Mouse (Mus musculus) hindlimb bud, embryonic 11.5 days (tissue): ENCODE results near the gene Ppp2ca.
A peak's percentile ranks its signal among the peaks of the same experiment; 100 is the strongest.

Experiments used
- DNase-seq: peaks from one replicate; pipeline ENCODE4 v3.0.0-alpha.2; 2012; ENCODE audit warnings: low read depth, low spot score; ENCODE audit errors: extremely low spot score

Ppp2ca gene

DNA sequence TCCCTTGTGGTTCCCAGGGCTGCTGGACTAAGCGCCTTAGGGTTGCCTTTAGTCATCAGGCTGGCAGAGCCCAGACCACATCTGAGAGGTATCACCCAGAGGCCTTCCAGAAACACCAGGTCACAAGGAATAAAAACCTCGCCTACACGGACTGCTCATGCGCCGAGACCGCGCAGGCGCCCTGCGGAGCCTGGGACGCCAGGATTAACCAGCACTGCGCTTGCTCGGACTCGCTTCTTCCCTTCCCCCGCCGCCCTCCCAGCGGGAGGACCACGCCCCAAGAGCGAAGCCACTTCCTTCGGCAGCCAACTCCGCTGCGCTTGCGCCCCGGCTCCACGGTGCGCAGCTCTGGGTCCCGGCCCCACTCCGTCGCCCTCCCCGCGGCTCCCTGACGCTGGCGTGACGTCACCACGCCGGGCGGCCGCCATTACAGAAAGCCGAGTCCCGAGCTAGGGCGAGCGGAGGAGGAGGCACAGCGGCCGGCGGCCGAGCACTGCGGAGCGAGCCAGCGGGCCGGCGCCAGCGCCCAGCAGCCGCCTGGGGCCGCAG is at the start of gene Ppp2ca:
Gene Ppp2ca (plus strand): TSS at position 284 of the 549 bp plus-strand sequence.
- DNase-seq = peak; percentile 93

DNA sequence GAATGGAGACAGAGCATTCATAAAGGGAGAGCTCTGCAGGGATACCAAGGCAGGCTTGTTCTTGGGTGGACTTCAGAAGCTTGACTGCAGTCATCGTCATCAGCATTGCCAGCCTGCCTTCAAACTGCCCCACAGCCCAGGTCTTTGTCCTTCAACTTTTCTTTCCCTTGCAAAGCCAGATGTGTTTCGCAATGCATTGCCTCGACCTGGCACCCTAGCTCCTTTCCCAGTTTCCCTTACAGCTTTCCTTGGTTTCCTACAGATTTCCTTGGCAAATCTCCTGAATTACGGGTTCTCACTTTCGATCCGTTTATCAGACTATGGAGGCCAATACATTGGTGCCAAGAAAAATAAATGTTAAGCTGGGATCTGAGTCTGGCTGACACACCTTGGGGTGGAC is 45.1 kb upstream of the Ppp2ca start:
- no peak for DNase-seq

DNA sequence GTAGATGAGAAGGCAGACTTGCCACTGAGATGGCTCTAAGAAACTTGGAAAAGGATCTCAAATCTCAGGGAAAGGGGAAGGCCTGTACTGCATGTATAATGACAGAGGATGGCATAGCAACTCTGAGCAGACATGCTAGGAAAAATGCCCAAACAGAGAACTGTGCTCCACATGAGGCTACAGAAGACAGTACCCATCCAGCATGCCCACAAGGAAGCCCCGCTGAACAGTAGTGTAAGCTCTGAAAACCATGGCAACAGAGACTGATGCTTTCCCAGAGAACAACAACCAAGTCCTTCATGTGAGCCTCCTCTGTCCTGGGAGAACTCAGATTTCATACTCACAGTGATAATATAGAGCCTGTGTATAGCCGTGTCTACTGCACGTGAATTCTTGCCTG is 43.8 kb upstream of the Ppp2ca start:
- no peak for DNase-seq

DNA sequence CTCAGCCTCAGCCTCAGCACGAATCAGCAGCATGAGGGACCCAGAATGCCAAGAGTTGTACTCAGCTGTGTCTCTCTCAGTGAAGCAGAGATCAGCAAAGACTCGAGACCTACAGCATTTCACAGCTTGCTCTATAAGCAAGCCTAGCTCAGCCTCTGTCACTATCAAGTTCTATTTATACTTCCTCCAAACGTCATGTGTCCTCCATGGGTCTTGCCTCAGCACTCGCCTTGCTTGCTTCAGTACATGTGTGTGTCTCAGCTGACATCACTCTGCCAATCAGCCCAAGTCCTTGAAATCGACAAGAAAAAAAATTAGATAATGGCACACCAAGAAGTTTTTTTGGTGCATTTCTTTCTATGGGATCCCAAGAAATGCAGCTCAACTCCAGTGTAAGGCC is 42.3 kb upstream of the Ppp2ca start:
- DNase-seq = no peak

DNA sequence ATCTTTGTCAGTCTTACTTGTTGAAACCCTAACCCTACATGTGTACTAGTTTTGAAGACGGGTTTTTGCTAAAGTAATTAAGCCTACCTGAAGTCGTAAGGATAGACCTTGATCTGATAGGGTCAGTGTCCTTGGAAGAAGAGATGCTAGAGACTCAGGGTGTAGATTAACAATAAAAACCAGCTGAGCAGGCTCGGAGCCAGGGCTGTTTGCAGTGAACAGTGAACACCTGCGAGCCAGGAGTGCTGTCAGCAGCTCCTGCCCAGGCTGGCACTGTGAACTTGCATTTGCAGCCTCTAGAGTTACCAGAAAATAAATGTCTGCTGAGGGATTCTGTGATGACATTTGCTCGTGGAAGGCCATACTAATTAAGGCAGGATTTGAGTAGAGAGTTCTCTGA is 39.5 kb upstream of the Ppp2ca start:
- DNase-seq = no peak

DNA sequence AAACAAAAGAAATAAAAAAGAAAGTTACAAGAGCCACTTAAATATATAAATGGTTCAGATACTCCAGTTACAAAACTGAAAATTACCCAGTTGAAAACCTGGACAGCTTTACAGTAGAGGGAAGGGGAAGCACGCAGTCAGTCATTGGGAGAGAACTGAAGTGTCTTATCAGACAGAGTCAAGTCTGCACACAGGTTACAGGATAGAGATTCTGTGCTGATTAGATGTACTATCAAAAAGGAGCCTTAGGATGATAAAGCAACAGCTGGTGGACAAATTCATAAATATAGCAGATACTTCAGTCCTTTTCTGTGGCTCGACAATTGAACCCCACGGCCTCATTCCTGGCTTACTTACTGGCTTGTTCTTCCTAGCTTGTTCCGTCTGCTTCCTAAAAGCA is 38.2 kb upstream of the Ppp2ca start:
- no peak for DNase-seq

DNA sequence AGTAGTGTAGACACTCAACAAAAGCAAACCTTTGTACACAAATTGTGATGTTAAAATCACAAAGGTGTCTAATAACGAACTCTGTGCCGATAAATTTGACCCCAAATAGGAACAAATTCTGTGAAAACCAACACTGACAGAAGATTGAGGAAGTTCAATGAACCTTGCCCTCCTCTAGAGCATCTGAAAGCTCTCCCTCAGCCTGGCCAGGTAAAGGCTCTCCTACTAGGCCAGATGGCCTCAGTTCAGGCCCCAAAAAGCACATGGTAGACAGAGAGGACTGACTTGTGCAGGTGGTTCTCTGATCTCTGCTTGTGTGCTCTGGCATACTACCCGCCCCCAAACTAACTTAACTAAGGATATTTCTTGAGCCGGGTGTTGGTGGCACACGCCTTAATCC is 36.1 kb upstream of the Ppp2ca start:
- DNase-seq = no peak

DNA sequence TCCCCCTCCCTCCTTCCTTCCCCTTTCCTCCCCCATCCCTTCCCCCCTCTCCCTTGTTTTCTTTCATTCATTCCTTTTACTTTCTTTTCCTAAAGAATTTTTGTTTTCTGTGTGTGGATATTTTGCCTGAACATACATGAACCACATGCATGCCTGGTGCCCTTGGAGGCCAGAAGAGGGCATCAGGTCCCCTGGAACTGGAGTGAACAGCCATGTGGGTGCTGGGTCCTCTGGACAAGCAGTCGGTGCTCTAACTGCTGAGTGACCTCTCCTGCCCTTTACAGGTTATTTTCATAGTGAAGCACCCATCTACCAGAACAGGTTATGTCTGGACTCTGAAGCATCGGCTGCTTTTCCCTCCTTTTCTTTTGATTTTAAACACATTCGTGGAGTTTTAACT is 34.1 kb upstream of the Ppp2ca start:
- DNase-seq = no peak

DNA sequence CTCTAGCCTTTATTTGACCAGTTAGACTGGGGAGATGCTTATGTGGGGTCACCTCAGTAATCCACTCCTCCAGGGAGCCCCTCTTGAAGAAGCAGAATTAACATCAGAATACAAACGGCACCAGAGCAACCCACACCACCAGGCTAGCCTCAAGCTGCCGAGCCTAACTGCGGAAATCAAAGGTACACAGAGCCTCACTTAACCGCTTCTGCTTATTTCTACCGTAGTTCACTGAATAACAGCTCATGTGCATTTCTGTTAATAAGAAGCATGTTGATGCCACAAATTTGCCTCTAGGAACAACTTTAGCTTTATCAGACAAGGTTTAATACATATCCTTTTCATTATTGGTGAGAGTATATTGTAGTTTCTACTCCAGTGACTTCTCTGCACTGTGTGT is 32.6 kb upstream of the Ppp2ca start:
- no peak for DNase-seq

DNA sequence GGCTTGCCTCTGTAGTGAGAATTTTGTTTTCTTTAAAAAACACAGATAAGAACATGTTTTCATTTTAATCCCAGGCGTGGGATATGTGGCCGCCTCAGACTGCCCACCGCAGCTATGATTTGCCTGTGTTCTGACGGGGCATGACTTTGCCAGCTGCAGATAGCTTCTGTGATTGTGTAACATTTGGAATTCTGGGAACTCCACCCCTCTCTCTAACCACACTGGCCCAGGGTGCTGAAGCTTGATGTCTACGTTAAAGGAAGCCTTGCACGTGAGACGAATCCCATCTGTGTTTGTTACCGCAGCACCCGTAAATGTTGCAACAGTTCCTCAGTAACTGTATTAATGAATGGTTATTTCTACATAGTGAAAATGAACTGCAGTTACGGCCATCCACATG is 26.7 kb upstream of the Ppp2ca start:
- DNase-seq = no peak

DNA sequence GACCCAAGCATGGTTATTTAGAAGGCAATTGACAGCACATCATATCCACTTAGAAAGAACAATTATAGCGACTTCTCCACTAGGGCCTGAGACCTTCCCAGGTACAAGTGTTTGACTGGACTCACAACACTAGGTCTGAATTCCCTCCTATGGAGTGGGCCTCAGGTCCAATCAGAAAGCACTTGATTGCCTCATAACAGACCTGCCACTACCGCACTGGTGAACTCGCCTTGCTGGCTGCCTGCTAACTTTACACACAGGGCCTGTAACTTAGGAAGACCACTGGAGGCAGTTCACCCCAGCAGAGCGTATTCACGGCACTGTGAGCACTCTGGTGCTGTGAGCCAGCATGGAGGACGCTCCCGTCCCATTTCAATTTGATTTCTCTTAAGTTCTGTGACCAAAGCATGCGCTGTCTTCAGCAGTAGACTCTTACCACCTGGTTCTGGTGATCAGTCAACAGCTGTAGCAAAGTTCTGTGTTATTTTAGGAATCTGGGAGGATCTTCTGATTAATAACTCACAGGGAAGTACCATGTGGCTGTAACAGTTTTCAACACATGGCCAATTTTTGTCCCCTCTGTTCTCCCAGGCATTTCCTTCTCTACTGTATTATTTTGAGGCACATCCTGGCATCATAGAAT is 24.8 kb upstream of the Ppp2ca start:
- no peak for DNase-seq

DNA sequence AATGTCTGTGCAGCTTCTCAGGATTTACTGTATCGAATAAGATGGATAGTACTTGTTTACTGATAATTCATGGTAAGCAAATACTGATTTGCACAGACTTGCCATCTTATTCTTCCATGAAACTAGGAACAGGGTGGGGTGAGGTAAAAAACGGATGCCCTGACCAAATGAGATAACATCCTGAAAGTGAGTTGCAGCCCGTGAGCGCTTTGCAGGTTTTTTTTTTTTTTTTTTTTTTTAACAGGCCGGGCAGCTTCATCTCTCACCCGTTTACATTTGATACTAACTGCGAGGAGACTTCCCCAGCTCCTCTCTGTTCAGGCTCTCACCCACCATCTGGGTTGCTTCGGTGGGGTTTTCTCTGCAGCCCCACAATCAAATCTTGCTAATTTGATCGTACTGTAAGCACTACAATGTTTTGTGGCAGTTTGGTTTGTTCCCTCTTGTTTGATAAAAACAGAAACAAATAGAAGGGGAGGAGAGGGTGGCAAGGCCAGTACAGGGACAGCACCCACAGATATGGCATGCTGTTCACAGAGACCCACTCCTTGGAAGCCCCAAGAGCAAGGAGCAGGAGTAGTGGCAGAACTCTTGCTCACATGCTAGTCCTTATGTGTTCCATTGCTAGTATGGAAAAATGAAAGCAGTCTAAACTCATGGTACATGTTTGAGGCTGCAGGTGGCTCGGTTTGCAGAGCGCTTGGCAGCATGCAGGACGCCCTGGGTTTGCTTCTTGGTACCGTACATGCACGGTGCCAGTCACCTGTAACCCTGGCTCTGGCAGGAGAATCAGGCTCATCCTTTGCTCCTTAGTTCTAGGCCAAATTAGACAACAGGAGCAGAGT is 23.6 kb upstream of the Ppp2ca start:
- no peak for DNase-seq

DNA sequence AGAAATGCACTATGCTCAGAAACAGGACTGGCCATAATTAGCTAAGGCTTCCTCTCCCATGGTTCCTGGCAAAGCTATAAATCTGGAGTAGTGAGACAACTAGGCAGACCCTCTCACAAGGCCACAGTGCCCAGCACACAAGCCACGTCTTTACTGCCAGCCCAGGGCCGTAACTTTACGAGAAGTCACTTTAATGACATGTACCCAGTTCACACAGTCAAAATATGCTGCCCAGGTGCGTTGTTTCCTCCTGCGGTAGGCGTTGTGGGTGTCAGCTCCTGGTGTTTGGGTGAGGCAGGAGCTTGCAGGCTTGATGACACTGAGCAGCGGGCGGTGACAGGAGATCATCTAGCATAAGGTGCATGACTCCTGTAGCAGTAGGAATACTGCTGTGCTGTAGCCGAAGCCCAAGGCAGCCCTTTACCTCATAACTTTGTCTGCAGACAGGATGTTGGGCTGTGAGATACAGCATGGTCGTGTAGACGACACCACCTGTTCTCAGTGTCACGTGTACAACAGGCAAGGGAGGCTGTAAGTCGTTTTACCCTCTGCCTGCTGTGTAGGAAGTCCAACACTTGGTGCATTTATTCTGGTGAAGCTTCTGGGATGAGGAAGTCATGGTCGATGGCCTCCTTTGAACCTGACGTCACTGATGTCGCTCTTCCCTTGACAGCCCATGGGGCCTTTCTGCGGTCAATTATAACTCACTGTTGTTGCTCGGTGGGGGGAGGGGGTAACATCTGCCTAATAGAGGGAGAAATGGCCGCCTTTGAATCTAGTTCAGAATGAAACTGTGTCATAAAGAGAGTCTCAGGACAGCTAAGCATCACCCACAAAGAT is 22.5 kb upstream of the Ppp2ca start:
- no peak for DNase-seq

DNA sequence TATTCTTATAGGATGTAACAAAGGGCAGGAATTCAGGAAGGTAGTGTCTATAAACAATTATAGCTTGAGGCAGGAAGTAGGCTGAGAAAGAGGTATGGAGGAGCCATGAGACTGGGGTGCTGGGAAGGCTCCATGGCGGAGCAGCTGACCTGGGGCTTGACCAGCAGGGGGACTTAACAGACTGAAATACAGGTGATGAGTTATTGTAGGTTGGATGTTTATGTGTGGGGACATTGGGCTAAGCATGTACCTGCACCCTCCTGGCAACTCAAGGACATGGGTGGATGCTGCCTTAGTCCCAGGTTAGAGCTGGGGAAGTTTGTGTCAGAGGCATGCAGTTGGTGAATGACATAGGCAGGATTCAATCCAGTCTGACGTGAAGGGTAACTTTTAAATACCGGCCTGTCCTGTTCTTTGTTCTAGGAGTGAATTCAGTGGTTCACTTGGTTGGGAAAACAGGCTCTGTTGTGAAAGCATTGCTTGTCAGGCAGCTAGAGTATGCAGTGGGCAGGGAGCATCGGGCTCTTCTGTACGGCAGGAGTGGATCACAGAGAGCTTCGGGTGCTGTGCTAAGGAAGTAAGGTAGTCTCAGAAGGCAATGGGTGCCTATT is 21.6 kb upstream of the Ppp2ca start:
- DNase-seq = no peak

DNA sequence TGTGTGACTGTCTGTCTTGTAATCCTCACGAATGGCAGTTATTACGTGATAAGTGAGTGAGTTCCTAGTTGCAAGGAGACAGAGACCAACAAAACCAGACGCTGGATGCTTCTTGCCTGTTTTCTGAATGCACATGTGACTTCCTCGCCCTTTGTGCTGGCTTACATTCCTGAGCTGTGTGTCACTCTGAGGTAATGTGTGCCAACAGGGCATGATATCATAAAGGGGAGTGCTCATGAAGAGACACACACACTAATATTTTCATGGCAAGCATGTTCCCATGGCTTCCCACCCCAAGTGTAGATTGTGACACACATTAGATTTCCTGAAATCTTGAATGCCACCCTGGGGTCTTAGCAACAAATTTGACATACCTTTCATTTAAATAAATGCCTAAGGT is 20.5 kb upstream of the Ppp2ca start:
- DNase-seq = no peak

DNA sequence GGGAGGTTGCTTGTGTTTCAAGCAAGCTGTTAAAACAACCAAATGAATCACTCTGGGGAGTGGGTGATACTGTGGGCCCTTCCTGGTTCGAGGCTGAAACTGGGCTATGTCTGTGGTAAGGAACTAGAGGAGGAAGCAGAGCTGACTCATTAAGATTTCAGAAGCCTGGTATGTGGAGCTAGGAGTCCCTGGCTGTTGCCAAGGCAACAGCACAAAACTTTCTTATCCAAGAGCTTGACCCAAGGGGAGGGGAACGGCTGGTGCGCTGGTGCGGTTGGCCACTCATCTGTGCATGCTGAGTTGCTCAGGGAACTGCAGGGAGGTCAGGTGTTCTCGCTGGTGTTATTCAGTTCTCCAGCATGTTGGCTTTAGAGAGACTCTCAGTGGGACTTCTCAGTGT is 18.5 kb upstream of the Ppp2ca start:
- no peak for DNase-seq

DNA sequence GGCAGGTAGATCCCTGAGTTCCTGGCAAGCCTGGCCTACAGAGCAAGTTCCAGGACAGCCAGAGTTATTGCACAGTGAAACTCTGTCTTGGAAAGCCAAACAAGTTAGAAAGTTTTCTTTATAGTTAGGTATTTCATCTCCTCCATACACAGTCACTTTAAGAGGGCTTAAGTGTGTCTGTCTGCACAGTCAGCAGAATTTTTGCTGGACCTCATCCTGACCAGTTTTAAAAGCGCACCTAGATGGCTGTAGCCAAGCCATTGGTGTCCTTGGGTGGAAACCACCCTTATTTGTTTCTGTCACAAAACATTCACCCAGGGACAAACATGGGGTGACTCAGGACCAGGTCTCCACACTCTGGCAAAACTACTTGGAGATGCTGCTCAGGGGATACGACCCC is 17.8 kb upstream of the Ppp2ca start:
- no peak for DNase-seq

DNA sequence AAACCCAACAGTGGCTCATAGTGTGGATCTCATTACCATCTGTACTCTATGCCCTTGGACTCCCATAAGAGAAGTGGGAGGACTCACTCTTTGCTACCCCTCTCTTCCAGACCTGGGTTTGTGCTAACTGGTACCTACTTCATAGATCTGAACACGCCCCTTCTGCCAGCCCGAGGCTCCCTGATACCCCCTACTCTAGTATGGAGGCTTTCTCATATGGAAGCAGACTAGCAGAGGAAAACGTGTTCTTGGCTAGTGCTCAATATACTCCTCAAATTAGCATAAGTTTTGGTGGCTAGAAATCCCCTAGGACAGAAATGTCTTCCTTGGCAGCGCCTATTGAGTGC is 12.7 kb upstream of the Ppp2ca start:
- no peak for DNase-seq

DNA sequence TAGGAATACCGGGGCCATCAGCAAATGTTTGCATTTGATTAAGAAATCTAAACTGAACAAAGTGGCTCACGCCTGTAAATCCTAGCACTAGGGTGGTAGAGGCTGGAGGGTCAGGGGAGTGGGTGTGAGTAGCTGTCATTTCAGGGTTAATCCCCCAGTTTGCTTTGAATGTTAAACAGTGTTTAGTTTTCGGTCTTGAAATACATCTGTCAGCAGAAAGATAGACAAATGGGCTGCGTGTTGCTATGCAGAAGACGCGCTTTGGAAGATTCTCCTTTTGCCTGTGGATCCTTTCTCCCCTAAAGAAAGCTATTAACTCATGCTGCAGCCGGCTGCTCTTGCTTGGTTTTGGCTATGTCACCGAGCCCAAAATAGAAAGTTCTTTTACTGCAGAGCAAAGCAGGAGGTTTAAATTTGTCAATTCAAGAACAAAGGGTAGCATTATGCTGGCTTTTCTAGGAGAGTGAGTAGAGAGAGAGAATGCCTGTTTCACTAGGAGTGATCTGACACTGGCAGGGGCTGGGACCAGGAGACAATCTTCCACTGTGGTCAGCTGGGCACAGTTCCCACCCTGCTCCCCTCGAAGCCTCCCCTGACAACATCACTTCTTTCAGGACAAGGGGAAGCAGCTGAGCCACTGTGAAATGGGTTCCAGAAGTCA is 12.1 kb upstream of the Ppp2ca start:
- no peak for DNase-seq

DNA sequence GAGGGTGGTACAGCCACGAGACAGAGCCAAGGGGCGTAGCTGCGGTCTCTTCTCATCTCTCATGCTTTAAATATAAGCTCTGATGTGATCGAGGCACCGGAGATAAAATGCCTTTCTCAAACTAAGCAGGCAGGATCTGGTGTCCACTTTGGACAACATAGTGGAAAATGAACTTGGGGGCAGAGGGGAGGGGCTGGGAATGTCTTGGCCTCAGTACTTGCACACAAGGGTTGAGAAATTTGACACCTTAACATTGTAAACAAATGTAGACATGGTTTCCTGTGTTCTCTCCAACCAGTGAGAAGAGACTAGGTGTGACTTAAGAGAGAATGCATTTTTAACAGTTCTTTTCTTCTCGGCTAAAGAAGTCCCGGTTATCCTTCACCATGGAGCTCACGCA is 9.2 kb upstream of the Ppp2ca start:
- no peak for DNase-seq

DNA sequence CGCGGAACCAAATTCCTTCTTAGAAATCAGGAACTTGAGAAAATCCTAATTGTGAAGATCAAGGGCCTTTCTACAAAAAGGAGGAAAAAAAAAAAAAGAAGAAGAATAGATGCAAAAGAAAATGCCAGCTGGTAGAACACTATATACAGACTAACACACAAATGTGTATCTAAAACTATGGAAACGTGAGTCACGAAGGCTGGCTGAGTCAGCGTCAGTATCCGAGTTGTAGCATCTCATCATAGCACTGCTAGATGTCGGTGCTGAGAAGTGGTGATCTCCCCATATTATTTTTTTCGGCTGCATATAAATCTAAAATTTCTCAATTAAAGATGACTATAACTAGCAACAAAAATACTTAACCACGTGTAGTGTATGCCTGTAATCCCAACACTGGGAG is 7.2 kb upstream of the Ppp2ca start:
- no peak for DNase-seq
